Comparison of ENCODE assay signal across 22 mouse cellular contexts in genomic region chr7:48883525-48884265, GRCm38 (mm10). TPM values are rescaled to one million over a fixed set of nuclear protein-coding genes. Genes with fewer than 3 reads are reported as not detected.
A peak's percentile ranks its signal among the peaks of the same experiment; 100 is the strongest.
DNase-seq lines count a peak whose midpoint lies in the region; ATAC-seq lines count a peak whose summit lies in the region.
"Had no signal": no experiment of that assay in that cellular context is flagged by ENCODE, and none has a peak within 500 bp of the region (broad histone marks: within the 10 kb centered on the region; RNA-seq: fewer than 3 reads in every experiment).

No protein-coding gene starts in this region.

- intact Hi-C loops in heart, postnatal 14 days (cut with DNase I) = no loop called here

- peaks cover 46% of the 10 kb centered on the region for H3K27me3 ChIP-seq in liver, embryonic 12.5 days (replicated peaks)
- peaks cover 4% of the 10 kb centered on the region; the same call in 1 of the 2 replicates for H3K27me3 ChIP-seq in liver, embryonic 11.5 days (replicated peaks; ENCODE audit: control insufficient read depth, insufficient read depth, low read length)

- WGBS in liver, embryonic 12.5 days (ENCODE audit: insufficient replicate concordance) = 70% methylated on average over 4 of the region's 4 CpGs
- 69% methylated on average over 4 of the region's 4 CpGs for WGBS in liver, embryonic 11.5 days

- DNase-seq in liver, embryonic 11.5 days (ENCODE audit: low spot score) = no peak
- DNase-seq in 3T3-L1 (ENCODE audit: low read depth, low spot score) (peak; percentile 19), 416B (ENCODE audit: low read depth) (peak; percentile 63)
- no peak for DNase-seq in heart, postnatal 14 days
- DNase-seq in heart, adult 9 months (ENCODE audit: low spot score in 2 of 2) = no peak
- DNase-seq: adrenal gland, adult 2 months; adrenal gland, postnatal 10 days; adrenal gland, postnatal 25 days; cerebellum, adult 11-12 months; cerebellum, adult 2 months; cerebellum, adult 9-10 months; cerebellum, postnatal 25 days; forebrain, postnatal 0 days had no signal

- no peak for ATAC-seq in liver, embryonic 12.5 days
- ATAC-seq in liver, embryonic 11.5 days (replicated peaks; ENCODE audit: low FRiP score) = no peak
- peak; percentile 14; the same call in 1 of the 2 replicates for ATAC-seq in granulocyte monocyte progenitor cell, adult 5-6 weeks (replicated peaks; ENCODE audit: poor library complexity, severe bottlenecking)
- ATAC-seq in megakaryocyte progenitor cell, adult 5-6 weeks (replicated peaks; ENCODE audit: poor library complexity) = no peak
- ATAC-seq: forebrain, embryonic 13.5 days; forebrain, embryonic 15.5 days; forebrain, postnatal 0 days had no signal

- peak overlapping the region; percentile 93; the same call in 1 of the 2 replicates for H3K4me2 ChIP-seq in liver, embryonic 12.5 days
- no peak overlapping the region for H3K4me2 ChIP-seq in liver, embryonic 11.5 days
- H3K4me2 ChIP-seq: embryonic facial prominence, embryonic 12.5 days; forebrain, embryonic 13.5 days; forebrain, embryonic 15.5 days had no signal

- H3K36me3 ChIP-seq in liver, embryonic 12.5 days = peaks cover 9% of the 10 kb centered on the region
- no peaks in the 10 kb centered on the region for H3K36me3 ChIP-seq in liver, embryonic 11.5 days (ENCODE audit: control insufficient read depth, insufficient read depth, low read length)
- H3K36me3 ChIP-seq: embryonic facial prominence, embryonic 12.5 days; forebrain, embryonic 15.5 days had no signal

- no peak overlapping the region for H3K4me3 ChIP-seq in liver, embryonic 12.5 days
- no peak overlapping the region for H3K4me3 ChIP-seq in liver, embryonic 11.5 days (ENCODE audit: low read depth, low read length)
- H3K4me3 ChIP-seq: embryonic facial prominence, embryonic 12.5 days; forebrain, embryonic 13.5 days; forebrain, embryonic 15.5 days had no signal

- H3K9me3 ChIP-seq in liver, embryonic 12.5 days (replicated peaks) = no peaks in the 10 kb centered on the region
- no peaks in the 10 kb centered on the region for H3K9me3 ChIP-seq in liver, embryonic 11.5 days (ENCODE audit: control insufficient read depth, low read length)
- H3K9me3 ChIP-seq: embryonic facial prominence, embryonic 10.5 days; embryonic facial prominence, embryonic 12.5 days; forebrain, embryonic 13.5 days; forebrain, embryonic 15.5 days had no signal

- H3K4me1 ChIP-seq in liver, embryonic 12.5 days = peaks cover 33% of the 10 kb centered on the region
- H3K4me1 ChIP-seq in liver, embryonic 11.5 days (replicated peaks; ENCODE audit: control insufficient read depth, insufficient read depth, low read length) = peaks cover 15% of the 10 kb centered on the region

- H3K27ac ChIP-seq in liver, embryonic 12.5 days = no peak overlapping the region
- no peak overlapping the region for H3K27ac ChIP-seq in liver, embryonic 11.5 days (ENCODE audit: low read depth, low read length)
- H3K27ac ChIP-seq: embryonic facial prominence, embryonic 10.5 days; embryonic facial prominence, embryonic 12.5 days; forebrain, embryonic 13.5 days; forebrain, embryonic 15.5 days had no signal

- no peak overlapping the region for H3K9ac ChIP-seq in liver, embryonic 12.5 days
- no peak overlapping the region for H3K9ac ChIP-seq in liver, embryonic 11.5 days (ENCODE audit: low read depth, low read length)
- H3K9ac ChIP-seq: embryonic facial prominence, embryonic 12.5 days; forebrain, embryonic 13.5 days; forebrain, embryonic 15.5 days; forebrain, postnatal 0 days had no signal

RNA-seq across cellular contexts. Expression of gene E2f8, which starts 2.3 kb away (rescaled TPM):
- 34.5 and 38.7 TPM in 2 replicates for polyA plus RNA-seq in liver, embryonic 12.5 days (2016; fragmentation: Nextera tagmentation; extraction: Ambion mirVana)
- 37.2 and 37.8 TPM in 2 replicates for polyA plus RNA-seq in liver, embryonic 11.5 days (2014; fragmentation: Nextera tagmentation; extraction: Ambion mirVana)
- total RNA-seq in granulocyte monocyte progenitor cell, adult 5-6 weeks (2014; fragmentation: Nextera tagmentation) = 92.7 and 99.0 TPM in 2 replicates
- total RNA-seq in granulocyte monocyte progenitor cell, adult 5-6 weeks (2017) = 29.6 and 41.6 TPM in 2 replicates
- total RNA-seq in heart, postnatal 14 days (2021) = 1 to 10 TPM; 1.8 to 3.3 TPM
- total RNA-seq in megakaryocyte progenitor cell, adult 5-6 weeks (2015) = 107 and 115 TPM in 2 replicates
- 29.3 and 30.6 TPM in 2 replicates for total RNA-seq in megakaryocyte progenitor cell, adult 5-6 weeks (2017)

RNA-seq across cellular contexts. Expression of gene Nav2, which starts 24.8 kb away (rescaled TPM):
- polyA plus RNA-seq in liver, embryonic 12.5 days (2016; fragmentation: Nextera tagmentation; extraction: Ambion mirVana) = 2.6 and 2.8 TPM in 2 replicates
- 6.2 TPM in 2 replicates for polyA plus RNA-seq in liver, embryonic 11.5 days (2014; fragmentation: Nextera tagmentation; extraction: Ambion mirVana)
- total RNA-seq in granulocyte monocyte progenitor cell, adult 5-6 weeks (2014; fragmentation: Nextera tagmentation) = 31.9 and 38.7 TPM in 2 replicates
- 18.2 and 26.1 TPM in 2 replicates for total RNA-seq in granulocyte monocyte progenitor cell, adult 5-6 weeks (2017)
- total RNA-seq in heart, postnatal 14 days (2021) = 10 to 100 TPM; 60.0 to 64.1 TPM
- total RNA-seq in megakaryocyte progenitor cell, adult 5-6 weeks (2015) = 21.7 and 27.0 TPM in 2 replicates
- total RNA-seq in megakaryocyte progenitor cell, adult 5-6 weeks (2017) = 16.4 TPM in 2 replicates

RNA-seq across cellular contexts. Expression of gene Csrp3, which starts 35.9 kb away (rescaled TPM):
- polyA plus RNA-seq in liver, embryonic 12.5 days (2016; fragmentation: Nextera tagmentation; extraction: Ambion mirVana) = 0.27 and 0.86 TPM in 2 replicates
- 5.1 and 14.4 TPM in 2 replicates for polyA plus RNA-seq in liver, embryonic 11.5 days (2014; fragmentation: Nextera tagmentation; extraction: Ambion mirVana)
- 5.2 and 9.5 TPM in 2 replicates for total RNA-seq in granulocyte monocyte progenitor cell, adult 5-6 weeks (2014; fragmentation: Nextera tagmentation)
- total RNA-seq in granulocyte monocyte progenitor cell, adult 5-6 weeks (2017) = 6.3 and 7.1 TPM in 2 replicates
- 1,000 to 10,000 TPM; 1,478 to 1,683 TPM for total RNA-seq in heart, postnatal 14 days (2021)
- 4.3 and 5.1 TPM in 2 replicates for total RNA-seq in megakaryocyte progenitor cell, adult 5-6 weeks (2015)
- 2.2 and 4.8 TPM in 2 replicates for total RNA-seq in megakaryocyte progenitor cell, adult 5-6 weeks (2017)
- total RNA-seq: adrenal gland, adult 2 months; adrenal gland, postnatal 25 days; forebrain, postnatal 0 days had no signal
- polyA plus RNA-seq: adrenal gland, adult 2 months; cerebellum, adult 2 months; cortical plate, adult 2 months; forebrain, embryonic 11.5 days; forebrain, embryonic 13.5 days; forebrain, postnatal 0 days had no signal

Comparison
In these comparisons a context has a peak if more than half of its experiments do, and no peak if none do; other contexts are left out.
1. DNase-seq: peak in 3T3-L1 (single experiment) and 416B (single experiment); none in liver, embryonic 11.5 days (single experiment), heart, postnatal 14 days (0 of 2) and heart, adult 9 months (0 of 2).
2. RNA of gene E2f8, which starts 2.3 kb away (total RNA-seq): 29.3 to 115 TPM in megakaryocyte progenitor cell, adult 5-6 weeks and 29.6 to 99.0 TPM in granulocyte monocyte progenitor cell, adult 5-6 weeks; 1.8 to 3.3 TPM in heart, postnatal 14 days; every median in the first group is over 4 times any median in the second.
3. RNA of gene Csrp3, which starts 35.9 kb away (total RNA-seq): 1,478 to 1,683 TPM in heart, postnatal 14 days; 5.2 to 9.5 TPM in granulocyte monocyte progenitor cell, adult 5-6 weeks and 2.2 to 5.1 TPM in megakaryocyte progenitor cell, adult 5-6 weeks; every median in the first group is over 100 times any median in the second.